Mouse (Mus musculus) erythroblast, embryonic 14.5 days (primary cell): ENCODE measurements around the gene Rgs6. TPM values are rescaled to one million over a fixed set of nuclear protein-coding genes. Genes with fewer than 3 reads are reported as not detected.

ENCODE experiments used
- H3K27me3 ChIP-seq: 2 replicates; pipeline ENCODE4 v1.6.1; 2012; ENCODE audit warnings: inconsistent platforms; ENCODE audit not compliant: control insufficient read depth
- H3K36me3 ChIP-seq: 2 replicates; pipeline ENCODE4 v1.6.1; 2012; ENCODE audit warnings: mild to moderate bottlenecking, inconsistent platforms; ENCODE audit not compliant: control insufficient read depth
- H3K4me1 ChIP-seq: 2 replicates; pipeline ENCODE4 v1.6.1; 2012; ENCODE audit warnings: inconsistent platforms; ENCODE audit not compliant: control insufficient read depth
- H3K4me3 ChIP-seq: replicated peaks from 2 replicates; pipeline ENCODE3; 2012; ENCODE audit warnings: moderate library complexity, mild to moderate bottlenecking, inconsistent platforms
- H3K9me3 ChIP-seq: 2 replicates; pipeline ENCODE4 v1.6.1; 2012; ENCODE audit warnings: low read length, inconsistent platforms, mixed read lengths; ENCODE audit not compliant: control insufficient read depth
- GATA1 ChIP-seq: IDR thresholded peaks from 2 replicates; pipeline ENCODE4 v1.6.1; 2012; ENCODE audit warnings: low read length, inconsistent platforms, mixed read lengths
- TAL1 ChIP-seq: IDR thresholded peaks from 3 replicates; pipeline ENCODE4 v1.6.1; 2012; ENCODE audit warnings: low read length, inconsistent platforms, mixed read lengths
- polyA plus RNA-seq: library from polyadenylated mRNA; stranded (reverse); fragments of >175 nt; gene quantifications from 2 replicates; pipeline ENCODE4 v1.2.3, GENCODE M21; 2012

Gene Rgs6
- polyA plus RNA-seq, 1 experiment = not detected

DNA sequence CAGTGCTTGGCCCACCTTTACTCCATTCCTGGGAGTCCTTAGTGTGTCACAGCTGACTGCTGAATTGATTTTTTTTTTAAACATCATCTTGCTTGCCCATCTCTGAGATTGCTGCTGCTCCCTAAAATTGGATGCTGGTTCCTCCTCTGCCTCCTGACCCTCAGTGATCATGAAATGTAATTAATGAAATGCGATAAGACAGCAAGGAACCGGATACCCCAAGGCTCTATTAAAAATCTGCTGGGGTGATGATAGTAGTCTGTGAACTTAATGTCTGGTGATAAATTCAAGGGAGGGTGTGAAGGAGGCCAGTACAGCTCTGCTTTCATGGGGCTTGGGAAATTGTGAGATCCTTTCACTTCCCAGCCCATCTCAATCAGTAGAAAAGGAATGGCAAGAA lies 489.4 kb downstream of the Rgs6 start:
- Histone ChIP-seq H3K27me3 (no peaks in the 10 kb centered on the region), H3K36me3 (no peaks in the 10 kb centered on the region; the same call in 1 of the 2 replicates), H3K4me3 (no peak overlapping the region), H3K4me1 (peaks cover 92% of the 10 kb centered on the region), H3K9me3 (no peaks in the 10 kb centered on the region)
- TF ChIP-seq TAL1 (no peak), GATA1 (no peak)

DNA sequence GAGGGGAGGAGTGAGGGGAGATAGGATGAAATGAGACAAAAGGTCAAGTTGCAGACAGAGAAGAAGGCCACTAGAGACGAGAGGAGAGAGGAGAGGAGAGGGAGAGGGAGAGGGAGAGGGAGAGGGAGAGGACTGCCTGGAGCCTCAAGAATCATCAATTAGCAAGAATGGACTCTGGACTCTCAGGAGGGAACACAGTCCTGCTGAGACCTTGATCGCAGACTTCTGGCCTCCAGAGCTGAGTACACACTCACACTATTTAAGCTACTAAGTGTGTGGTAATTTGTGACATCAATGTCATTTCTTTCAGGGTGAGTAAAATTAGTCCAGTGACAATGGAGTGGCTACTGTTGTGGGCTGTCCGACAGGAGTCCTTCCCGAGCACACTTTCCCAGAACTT lies 495.3 kb downstream of the Rgs6 start:
- H3K4me3 ChIP-seq = no peak overlapping the region
- H3K9me3 ChIP-seq = no peaks in the 10 kb centered on the region
- no peaks in the 10 kb centered on the region for H3K36me3 ChIP-seq
- H3K27me3 ChIP-seq = no peaks in the 10 kb centered on the region
- peaks cover 56% of the 10 kb centered on the region for H3K4me1 ChIP-seq
- TF ChIP-seq TAL1 (no peak), GATA1 (no peak)

DNA sequence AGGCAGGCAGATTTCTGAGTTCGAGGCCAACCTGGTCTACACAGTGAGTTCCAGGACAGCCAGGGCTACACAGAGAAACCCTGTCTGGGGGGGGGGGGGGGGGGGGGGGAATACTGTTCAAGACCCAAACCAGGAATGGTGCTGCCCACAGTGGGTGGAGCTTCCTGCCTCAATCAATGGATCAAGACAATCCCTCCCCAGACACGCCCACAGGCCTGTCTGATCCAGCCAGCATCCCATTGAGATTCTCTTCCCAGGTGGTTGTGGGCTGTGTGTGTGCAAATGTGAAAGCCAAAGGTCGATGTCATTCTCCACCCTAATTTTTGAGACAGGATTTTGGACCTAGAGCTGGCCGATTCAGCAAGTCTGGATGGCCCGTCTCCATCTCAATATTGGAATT lies 496.5 kb downstream of the Rgs6 start:
- H3K9me3 ChIP-seq = no peaks in the 10 kb centered on the region
- H3K4me1 ChIP-seq = peaks cover 47% of the 10 kb centered on the region
- no peaks in the 10 kb centered on the region for H3K27me3 ChIP-seq
- no peaks in the 10 kb centered on the region for H3K36me3 ChIP-seq
- TF ChIP-seq GATA1 = no peak
- TF ChIP-seq TAL1 = no peak
- H3K4me3 ChIP-seq = no peak overlapping the region

DNA sequence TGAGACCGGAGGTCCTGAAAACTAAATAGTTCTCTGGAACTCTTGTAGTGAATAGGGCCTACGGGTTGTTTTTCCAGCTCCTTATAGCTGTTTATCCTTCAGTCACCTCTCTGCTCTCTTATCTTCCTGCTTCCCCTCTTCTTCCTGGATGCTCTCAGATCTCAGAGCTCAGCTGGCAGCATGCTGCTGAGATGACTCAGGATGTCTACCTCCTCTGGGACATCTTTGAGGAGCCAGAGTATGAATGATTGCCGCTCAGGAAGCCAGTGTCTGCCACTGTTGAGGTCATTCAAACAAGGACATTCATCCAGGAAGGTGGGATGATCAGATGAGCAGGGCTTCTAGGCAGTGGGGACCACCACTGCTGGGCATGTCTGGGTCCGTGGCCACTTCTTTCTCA lies 498.9 kb downstream of the Rgs6 start:
- peaks cover 38% of the 10 kb centered on the region for H3K4me1 ChIP-seq
- no peaks in the 10 kb centered on the region for H3K27me3 ChIP-seq
- TF ChIP-seq TAL1 (no peak), GATA1 (no peak)
- no peak overlapping the region for H3K4me3 ChIP-seq
- H3K9me3 ChIP-seq = no peaks in the 10 kb centered on the region
- no peaks in the 10 kb centered on the region for H3K36me3 ChIP-seq

DNA sequence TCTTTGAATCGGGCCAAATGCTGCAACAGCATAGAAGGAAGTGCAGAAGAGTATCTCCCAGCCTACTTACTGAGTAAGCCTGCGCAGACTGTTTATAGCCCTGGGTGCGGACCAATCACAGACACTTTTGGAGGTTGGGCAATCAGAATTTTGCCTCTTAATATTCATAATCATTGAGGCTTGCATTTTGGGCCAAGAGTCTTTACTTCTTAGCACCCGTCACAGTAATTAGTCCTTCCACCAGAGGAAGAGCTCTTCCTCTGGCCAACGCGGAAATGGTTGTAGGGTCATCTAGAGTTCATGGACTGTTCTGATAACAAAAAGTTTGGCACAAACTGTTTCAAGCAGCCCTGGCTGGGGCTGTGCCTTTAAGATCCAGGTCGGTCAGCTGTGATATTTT lies 499.5 kb downstream of the Rgs6 start:
- Histone ChIP-seq H3K4me3 (no peak overlapping the region), H3K9me3 (no peaks in the 10 kb centered on the region), H3K4me1 (peaks cover 39% of the 10 kb centered on the region), H3K36me3 (no peaks in the 10 kb centered on the region), H3K27me3 (no peaks in the 10 kb centered on the region)
- TF ChIP-seq GATA1 (no peak), TAL1 (no peak)

DNA sequence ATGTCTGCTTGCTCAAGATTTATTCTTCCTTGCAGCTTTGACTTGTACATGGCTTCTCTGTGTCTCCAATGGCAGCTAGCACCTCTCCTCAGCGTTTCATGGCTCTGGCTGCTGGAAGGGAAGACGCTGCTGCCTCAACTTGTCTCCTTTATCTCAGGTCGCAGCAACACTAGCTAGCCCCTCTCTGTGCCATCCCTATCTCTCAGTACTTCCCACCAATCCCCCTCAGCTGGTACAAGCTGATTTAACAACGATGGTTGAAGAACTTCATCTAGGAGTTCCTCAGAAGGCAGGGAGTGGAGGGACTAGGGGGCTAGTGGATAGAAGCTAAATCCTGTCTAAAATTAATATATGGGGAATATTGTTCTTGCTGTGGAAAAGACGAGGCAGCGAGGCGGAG lies 503.9 kb downstream of the Rgs6 start:
- Histone ChIP-seq H3K36me3 (no peaks in the 10 kb centered on the region; the same call in 1 of the 2 replicates), H3K4me3 (no peak overlapping the region), H3K4me1 (peaks cover 36% of the 10 kb centered on the region), H3K27me3 (no peaks in the 10 kb centered on the region), H3K9me3 (peaks cover 2% of the 10 kb centered on the region; the same call in 1 of the 2 replicates)
- no peak for TF ChIP-seq GATA1
- no peak for TF ChIP-seq TAL1

DNA sequence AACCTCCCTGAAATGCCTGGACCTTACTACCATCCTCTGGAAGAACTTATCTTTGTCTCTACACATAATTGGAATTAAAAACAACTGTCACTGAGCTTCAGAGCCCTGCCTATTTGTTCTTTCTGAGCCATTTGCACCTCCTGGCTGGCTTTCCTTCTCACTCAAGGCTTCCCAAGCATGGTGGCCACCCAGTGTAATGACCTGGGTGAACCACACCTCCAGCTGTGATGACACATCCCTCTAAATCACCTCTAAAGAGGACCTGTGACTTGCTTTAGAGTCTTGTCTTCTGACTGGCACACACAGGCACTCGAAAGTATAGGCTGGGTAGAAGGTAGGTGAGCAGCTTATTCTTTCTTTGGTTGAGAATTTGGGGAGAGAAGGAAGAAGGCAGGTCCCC lies 509.7 kb downstream of the Rgs6 start:
- H3K27me3 ChIP-seq = no peaks in the 10 kb centered on the region
- H3K9me3 ChIP-seq = peaks cover 2% of the 10 kb centered on the region; the same call in 1 of the 2 replicates
- no peak overlapping the region for H3K4me3 ChIP-seq
- no peak for TF ChIP-seq TAL1
- TF ChIP-seq GATA1 = no peak
- H3K4me1 ChIP-seq = peaks cover 52% of the 10 kb centered on the region
- H3K36me3 ChIP-seq = no peaks in the 10 kb centered on the region; the same call in 1 of the 2 replicates

DNA sequence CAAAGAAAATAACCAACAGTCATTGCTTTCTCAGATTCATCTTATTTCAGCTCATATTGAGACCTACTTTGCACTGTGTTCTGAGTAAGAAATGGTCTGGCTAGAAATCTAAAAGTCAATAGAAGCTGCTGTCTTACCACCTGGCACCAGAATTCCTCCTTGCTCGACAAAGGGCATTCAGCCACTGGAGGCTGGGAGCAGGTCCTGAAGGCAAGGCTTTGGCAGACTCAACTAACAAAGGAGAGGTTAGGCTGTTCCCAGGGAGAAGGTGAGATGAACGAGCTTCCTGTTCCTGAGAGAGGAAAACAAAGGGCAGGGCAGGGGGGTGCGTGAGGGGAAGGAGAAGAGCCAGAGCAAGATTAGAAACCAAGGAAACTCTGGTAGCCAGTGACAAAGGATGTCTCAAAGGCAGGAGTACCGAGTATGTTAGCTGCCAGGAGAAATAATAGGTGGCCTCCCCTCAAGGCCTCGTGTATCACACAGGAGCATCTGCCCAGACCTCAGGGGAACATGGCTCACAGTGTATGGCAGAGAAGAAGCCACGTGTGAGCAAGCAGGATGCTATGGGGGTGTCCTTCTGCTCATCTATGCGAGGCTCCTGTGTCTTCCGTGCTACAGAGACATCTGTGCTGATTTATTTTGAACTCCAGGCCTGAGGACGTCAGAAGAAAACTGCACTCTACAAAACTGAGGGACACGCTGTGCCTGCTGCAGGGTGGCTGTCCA lies 510.7 kb downstream of the Rgs6 start:
- no peak for TF ChIP-seq TAL1
- no peak for TF ChIP-seq GATA1
- no peaks in the 10 kb centered on the region; the same call in 1 of the 2 replicates for H3K36me3 ChIP-seq
- no peaks in the 10 kb centered on the region for H3K27me3 ChIP-seq
- no peak overlapping the region for H3K4me3 ChIP-seq
- H3K4me1 ChIP-seq = peaks cover 51% of the 10 kb centered on the region
- H3K9me3 ChIP-seq = peaks cover 2% of the 10 kb centered on the region; the same call in 1 of the 2 replicates

DNA sequence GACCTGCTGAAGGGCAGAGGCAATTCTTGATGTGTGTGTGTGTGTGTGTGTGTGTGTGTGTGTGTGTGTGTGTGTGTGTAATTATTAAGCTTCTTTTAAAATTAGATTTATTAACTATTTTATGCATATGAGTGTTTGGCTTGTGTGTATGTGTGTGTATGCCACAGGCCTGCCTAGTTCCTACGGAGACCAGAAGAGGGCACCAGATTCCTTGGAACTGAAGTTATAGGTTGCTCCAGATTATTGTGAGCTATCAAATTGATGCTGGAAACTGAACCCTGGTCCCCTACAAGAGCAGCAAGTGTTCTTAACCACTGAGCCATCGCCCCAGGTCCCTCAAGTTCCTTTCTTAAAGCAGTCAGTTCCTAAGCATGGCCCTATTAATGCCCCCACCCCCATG lies 511.8 kb downstream of the Rgs6 start:
- peaks cover 2% of the 10 kb centered on the region; the same call in 1 of the 2 replicates for H3K9me3 ChIP-seq
- H3K4me3 ChIP-seq = no peak overlapping the region
- no peak for TF ChIP-seq GATA1
- TF ChIP-seq TAL1 = no peak
- H3K36me3 ChIP-seq = no peaks in the 10 kb centered on the region; the same call in 1 of the 2 replicates
- H3K27me3 ChIP-seq = no peaks in the 10 kb centered on the region
- H3K4me1 ChIP-seq = peaks cover 58% of the 10 kb centered on the region

DNA sequence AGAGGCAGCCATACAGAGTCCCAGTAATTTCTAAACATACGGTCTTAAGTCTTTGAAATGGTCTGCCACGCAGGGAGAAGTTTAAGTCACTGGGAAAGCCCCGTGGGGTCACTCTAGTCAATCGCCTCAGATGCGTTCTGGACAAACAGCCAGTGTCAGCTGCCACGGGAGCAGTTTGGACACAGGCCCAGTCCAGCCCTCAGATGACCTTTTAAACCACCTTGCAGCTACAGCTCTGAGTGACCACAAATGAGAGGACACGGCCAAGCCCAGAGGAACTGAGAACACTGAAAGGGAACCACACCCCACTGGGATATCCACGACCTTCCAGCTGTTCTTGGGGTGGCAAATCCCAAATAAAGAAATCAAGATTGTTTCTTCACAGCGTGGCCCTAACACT lies 512.3 kb downstream of the Rgs6 start:
- no peaks in the 10 kb centered on the region for H3K9me3 ChIP-seq
- H3K36me3 ChIP-seq = no peaks in the 10 kb centered on the region
- H3K4me3 ChIP-seq = no peak overlapping the region
- no peaks in the 10 kb centered on the region for H3K27me3 ChIP-seq
- H3K4me1 ChIP-seq = peaks cover 61% of the 10 kb centered on the region
- TF ChIP-seq TAL1 = no peak
- no peak for TF ChIP-seq GATA1
